Mouse (Mus musculus): ENCODE results near the gene AU021092. TPM values are rescaled to one million over a fixed set of nuclear protein-coding genes. Genes with fewer than 3 reads are reported as not detected.

The AU021092 gene
- 6.3 and 8.9 TPM in 2 replicates for polyA plus RNA-seq (2015; fragmentation: Nextera tagmentation; extraction: Ambion mirVana)

GRCm38 (mm10) chr16:5222140-5222539 lies at the start of gene AU021092:
Gene AU021092, minus strand, starts transcription at chr16:5222299.
- Histone ChIP-seq H3K4me3 (no peak within 1 kb of the TSS), H3K4me2 (peak within 1 kb of the TSS; percentile 13; the same call in 1 of the 2 replicates), H3K4me1 (replicated peaks) (peaks cover 4% of the 10 kb centered on the region; the same call in 1 of the 2 replicates), H3K9me3 (replicated peaks) (no peaks in the 10 kb centered on the region), H3K36me3 (no peaks in the 10 kb centered on the region), H3K27ac (no peak within 1 kb of the TSS), H3K27me3 (no peaks in the 10 kb centered on the region), H3K9ac (no peak within 1 kb of the TSS)
- WGBS: 64% methylated on average over 6 of the region's 6 CpGs
- ATAC-seq (replicated peaks; ENCODE audit: insufficient number of reproducible peaks, insufficient read depth, low FRiP score, low read depth): no peak; the same call in 1 of the 2 replicates

GRCm38 (mm10) chr16:5271411-5272035 lies 49.4 kb upstream of the AU021092 start:
- Histone ChIP-seq H3K27me3 (no peaks in the 10 kb centered on the region), H3K4me2 (no peak overlapping the region), H3K36me3 (no peaks in the 10 kb centered on the region), H3K27ac (no peak overlapping the region), H3K4me1 (replicated peaks) (no peaks in the 10 kb centered on the region), H3K9me3 (replicated peaks) (no peaks in the 10 kb centered on the region), H3K4me3 (no peak overlapping the region), H3K9ac (no peak overlapping the region)
- 71% methylated on average over 4 of the region's 4 CpGs for WGBS
- no peak for ATAC-seq (replicated peaks; ENCODE audit: insufficient number of reproducible peaks, insufficient read depth, low FRiP score, low read depth)

GRCm38 (mm10) chr16:5263926-5264325 lies 41.8 kb upstream of the AU021092 start:
- no peak for ATAC-seq (replicated peaks; ENCODE audit: insufficient number of reproducible peaks, insufficient read depth, low FRiP score, low read depth)
- WGBS: 80% methylated on average over 7 of the region's 7 CpGs
- Histone ChIP-seq H3K4me1 (replicated peaks) (no peaks in the 10 kb centered on the region), H3K4me2 (no peak overlapping the region), H3K4me3 (no peak overlapping the region), H3K36me3 (no peaks in the 10 kb centered on the region), H3K27ac (no peak overlapping the region), H3K9ac (no peak overlapping the region), H3K9me3 (replicated peaks) (no peaks in the 10 kb centered on the region), H3K27me3 (no peaks in the 10 kb centered on the region)

GRCm38 (mm10) chr16:5263156-5263555 lies 41.1 kb upstream of the AU021092 start:
- H3K4me2 ChIP-seq: no peak overlapping the region
- 53% methylated on average over 8 of the region's 8 CpGs for WGBS
- H3K27me3 ChIP-seq: no peaks in the 10 kb centered on the region
- no peak for ATAC-seq (replicated peaks; ENCODE audit: insufficient number of reproducible peaks, insufficient read depth, low FRiP score, low read depth)
- H3K9me3 ChIP-seq (replicated peaks): no peaks in the 10 kb centered on the region
- H3K36me3 ChIP-seq: no peaks in the 10 kb centered on the region
- H3K4me3 ChIP-seq: no peak overlapping the region
- no peak overlapping the region for H3K27ac ChIP-seq
- H3K4me1 ChIP-seq (replicated peaks): no peaks in the 10 kb centered on the region
- no peak overlapping the region for H3K9ac ChIP-seq

- H3K4me2 ChIP-seq: peak within 1 kb of the TSS; percentile 82
- no peaks in the 10 kb centered on the region for H3K9me3 ChIP-seq (replicated peaks)
- H3K36me3 ChIP-seq: no peaks in the 10 kb centered on the region
- ATAC-seq (replicated peaks; ENCODE audit: insufficient number of reproducible peaks, insufficient read depth, low FRiP score, low read depth): peak; percentile 96
- peak within 1 kb of the TSS; percentile 83 for H3K9ac ChIP-seq
- peaks cover 19% of the 10 kb centered on the region for H3K4me1 ChIP-seq (replicated peaks)
- H3K27ac ChIP-seq: peak within 1 kb of the TSS; percentile 86
- under 1% methylated on average over 57 of the region's 57 CpGs for WGBS
- peak within 1 kb of the TSS; percentile 81 for H3K4me3 ChIP-seq
- H3K27me3 ChIP-seq: no peaks in the 10 kb centered on the region
Observed at GRCm38 (mm10) chr16:5255779-5256496, 33.8 kb upstream of the AU021092 start, which contains the start of gene Eef2kmt. Gene Eef2kmt, minus strand, starts transcription at chr16:5255983.

- peak overlapping the region; percentile 82 for H3K4me2 ChIP-seq
Observed at GRCm38 (mm10) chr16:5255081-5255740, 33.1 kb upstream of the AU021092 start.

GRCm38 (mm10) chr16:5254346-5255025 lies 32.4 kb upstream of the AU021092 start:
- H3K9me3 ChIP-seq (replicated peaks): no peaks in the 10 kb centered on the region
- H3K9ac ChIP-seq: peak overlapping the region; percentile 83
- peak; percentile 60 for ATAC-seq (replicated peaks; ENCODE audit: insufficient number of reproducible peaks, insufficient read depth, low FRiP score, low read depth)
- peaks cover 19% of the 10 kb centered on the region for H3K4me1 ChIP-seq (replicated peaks)
- peaks cover 7% of the 10 kb centered on the region; the same call in 1 of the 2 replicates for H3K36me3 ChIP-seq
- H3K4me2 ChIP-seq: peak overlapping the region; percentile 82
- peak overlapping the region; percentile 81 for H3K4me3 ChIP-seq
- 2% methylated on average over 15 of the region's 15 CpGs for WGBS
- H3K27ac ChIP-seq: peak overlapping the region; percentile 86
- H3K27me3 ChIP-seq: no peaks in the 10 kb centered on the region

More at GRCm38 (mm10) chr16:5255081-5255740, 33.1 kb upstream of the AU021092 start:
- ATAC-seq (replicated peaks; ENCODE audit: insufficient number of reproducible peaks, insufficient read depth, low FRiP score, low read depth): no peak
- Histone ChIP-seq H3K4me3 (peak overlapping the region; percentile 81), H3K9ac (peak overlapping the region; percentile 83), H3K9me3 (replicated peaks) (no peaks in the 10 kb centered on the region), H3K4me1 (replicated peaks) (peaks cover 19% of the 10 kb centered on the region), H3K27ac (peak overlapping the region; percentile 86), H3K36me3 (peaks cover under 1% of the 10 kb centered on the region; the same call in 1 of the 2 replicates), H3K27me3 (no peaks in the 10 kb centered on the region)
- WGBS: 1% methylated on average over 27 of the region's 27 CpGs

- H3K27me3 ChIP-seq: no peaks in the 10 kb centered on the region
- no peaks in the 10 kb centered on the region for H3K9me3 ChIP-seq (replicated peaks)
- WGBS: 85% methylated on average over 2 of the region's 2 CpGs
- peaks cover 19% of the 10 kb centered on the region for H3K4me1 ChIP-seq (replicated peaks)
- H3K36me3 ChIP-seq: peaks cover 28% of the 10 kb centered on the region; the same call in 1 of the 2 replicates
- H3K27ac ChIP-seq: no peak overlapping the region
- no peak for ATAC-seq (replicated peaks; ENCODE audit: insufficient number of reproducible peaks, insufficient read depth, low FRiP score, low read depth)
- H3K4me2 ChIP-seq: no peak overlapping the region
- no peak overlapping the region for H3K9ac ChIP-seq
- H3K4me3 ChIP-seq: no peak overlapping the region
Observed at GRCm38 (mm10) chr16:5252260-5252659, 30.2 kb upstream of the AU021092 start.

GRCm38 (mm10) chr16:5250891-5251290 lies 28.8 kb upstream of the AU021092 start:
- Histone ChIP-seq H3K27ac (no peak overlapping the region), H3K4me3 (no peak overlapping the region), H3K9me3 (replicated peaks) (no peaks in the 10 kb centered on the region), H3K4me1 (replicated peaks) (peaks cover 15% of the 10 kb centered on the region), H3K9ac (no peak overlapping the region), H3K4me2 (no peak overlapping the region), H3K36me3 (peaks cover 34% of the 10 kb centered on the region), H3K27me3 (no peaks in the 10 kb centered on the region)
- no peak for ATAC-seq (replicated peaks; ENCODE audit: insufficient number of reproducible peaks, insufficient read depth, low FRiP score, low read depth)
- 88% methylated on average over 3 of the region's 3 CpGs for WGBS

- H3K4me3 ChIP-seq: no peak overlapping the region
- H3K9me3 ChIP-seq (replicated peaks): no peaks in the 10 kb centered on the region
- no peaks in the 10 kb centered on the region for H3K27me3 ChIP-seq
- WGBS: 32% methylated on average over 7 of the region's 7 CpGs
- H3K36me3 ChIP-seq: peaks cover 77% of the 10 kb centered on the region
- H3K27ac ChIP-seq: no peak overlapping the region
- peak; percentile 44; the same call in 1 of the 2 replicates for ATAC-seq (replicated peaks; ENCODE audit: insufficient number of reproducible peaks, insufficient read depth, low FRiP score, low read depth)
- H3K4me1 ChIP-seq (replicated peaks): no peaks in the 10 kb centered on the region
- H3K9ac ChIP-seq: no peak overlapping the region
- no peak overlapping the region for H3K4me2 ChIP-seq
Observed at GRCm38 (mm10) chr16:5244411-5244810, 22.3 kb upstream of the AU021092 start.

GRCm38 (mm10) chr16:5242882-5243281 lies 20.8 kb upstream of the AU021092 start:
- no peaks in the 10 kb centered on the region for H3K9me3 ChIP-seq (replicated peaks)
- peaks cover 71% of the 10 kb centered on the region for H3K36me3 ChIP-seq
- H3K27ac ChIP-seq: no peak overlapping the region
- H3K4me1 ChIP-seq (replicated peaks): no peaks in the 10 kb centered on the region
- H3K4me2 ChIP-seq: no peak overlapping the region
- no peaks in the 10 kb centered on the region for H3K27me3 ChIP-seq
- WGBS: 86% methylated on average over 6 of the region's 6 CpGs
- no peak overlapping the region for H3K4me3 ChIP-seq
- no peak overlapping the region for H3K9ac ChIP-seq
- no peak for ATAC-seq (replicated peaks; ENCODE audit: insufficient number of reproducible peaks, insufficient read depth, low FRiP score, low read depth)

All from heart, embryonic 15.5 days (tissue).